Mouse (Mus musculus) right cerebral cortex, adult 18-20 months (tissue): ENCODE results near the gene Slc6a18.

Experiments used
- DNase-seq: peaks from one replicate; pipeline ENCODE4 v3.0.0; 2022; ENCODE audit warnings: mixed read lengths

Slc6a18 gene

GRCm38 (mm10) chr13:73684412-73684811 lies 6.6 kb upstream of the Slc6a18 start:
- no peak for DNase-seq

GRCm38 (mm10) chr13:73683682-73684081 lies 5.9 kb upstream of the Slc6a18 start:
- DNase-seq = peak; percentile 48

GRCm38 (mm10) chr13:73682226-73682625 lies 4.4 kb upstream of the Slc6a18 start:
- no peak for DNase-seq

- no peak for DNase-seq
Measured at GRCm38 (mm10) chr13:73680394-73680793, 2.6 kb upstream of the Slc6a18 start.

GRCm38 (mm10) chr13:73679311-73679710 lies 1.5 kb upstream of the Slc6a18 start:
- no peak for DNase-seq

GRCm38 (mm10) chr13:73675161-73675560 lies 2.7 kb downstream of the Slc6a18 start:
- DNase-seq = no peak

GRCm38 (mm10) chr13:73660163-73660695 lies 17.6 kb downstream of the Slc6a18 start:
- no peak for DNase-seq

GRCm38 (mm10) chr13:73658953-73659352 lies 18.9 kb downstream of the Slc6a18 start:
- DNase-seq = no peak

- DNase-seq = no peak
Measured at GRCm38 (mm10) chr13:73654976-73655375, 22.8 kb downstream of the Slc6a18 start.

- no peak for DNase-seq
Measured at GRCm38 (mm10) chr13:73653266-73653665, 24.6 kb downstream of the Slc6a18 start.

GRCm38 (mm10) chr13:73646397-73647087 lies 31.3 kb downstream of the Slc6a18 start:
- DNase-seq = peak; percentile 58

- no peak for DNase-seq
Measured at GRCm38 (mm10) chr13:73641296-73641695, 36.5 kb downstream of the Slc6a18 start.

GRCm38 (mm10) chr13:73637826-73638225 lies 40.0 kb downstream of the Slc6a18 start:
- DNase-seq = no peak

- no peak for DNase-seq
Measured at GRCm38 (mm10) chr13:73631837-73632236, 46.0 kb downstream of the Slc6a18 start.

GRCm38 (mm10) chr13:73628586-73629113 lies 49.2 kb downstream of the Slc6a18 start:
- DNase-seq = no peak

GRCm38 (mm10) chr13:73626745-73627549 lies 50.9 kb downstream of the Slc6a18 start, which contains the start of gene Tert:
Tert (plus strand) TSS chr13:73626911.
- peak; percentile 20 for DNase-seq

- DNase-seq = no peak
Measured at GRCm38 (mm10) chr13:73626410-73626744, 51.4 kb downstream of the Slc6a18 start.

- no peak for DNase-seq
Measured at GRCm38 (mm10) chr13:73620637-73621036, 57.2 kb downstream of the Slc6a18 start.

- DNase-seq = no peak
Measured at GRCm38 (mm10) chr13:73618406-73618805, 59.4 kb downstream of the Slc6a18 start.
